Mouse (Mus musculus): Measurements from ENCODE around the gene Ppp2r5b.

DNA sequence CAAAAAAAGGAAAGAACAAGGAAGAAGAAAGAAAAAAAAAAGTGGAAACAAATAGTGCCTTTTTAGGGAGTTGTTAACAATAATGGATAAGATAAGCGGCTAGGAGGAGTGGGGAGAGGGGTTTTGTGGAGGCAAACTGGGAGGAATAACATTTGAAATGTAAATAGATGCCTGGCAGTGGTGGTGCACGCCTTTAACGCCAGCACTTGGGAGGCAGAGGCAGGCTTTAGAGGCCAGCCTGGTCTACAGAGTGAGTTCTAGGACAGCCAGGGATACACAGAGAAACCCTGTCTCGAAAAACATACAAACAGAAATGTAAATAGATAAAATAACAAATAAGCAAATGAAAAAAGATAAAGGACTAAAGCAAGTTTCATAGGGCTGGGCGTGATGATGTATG, 5.1 kb upstream of the Ppp2r5b start:
- TF ChIP-seq CTCF (conservative IDR thresholded peaks at IDR 0.05; ENCODE audit: low read length) (no peak), NANOG (IDR thresholded peaks at IDR 0.05; ENCODE audit: borderline replicate concordance, low read length) (no peak), POU5F1 (IDR thresholded peaks at IDR 0.05; ENCODE audit: borderline replicate concordance, low read length) (no peak)

All from E14TG2a.4 (cell line).